Comparison of ENCODE assay signal across 27 mouse cellular contexts in the genomic region with DNA sequence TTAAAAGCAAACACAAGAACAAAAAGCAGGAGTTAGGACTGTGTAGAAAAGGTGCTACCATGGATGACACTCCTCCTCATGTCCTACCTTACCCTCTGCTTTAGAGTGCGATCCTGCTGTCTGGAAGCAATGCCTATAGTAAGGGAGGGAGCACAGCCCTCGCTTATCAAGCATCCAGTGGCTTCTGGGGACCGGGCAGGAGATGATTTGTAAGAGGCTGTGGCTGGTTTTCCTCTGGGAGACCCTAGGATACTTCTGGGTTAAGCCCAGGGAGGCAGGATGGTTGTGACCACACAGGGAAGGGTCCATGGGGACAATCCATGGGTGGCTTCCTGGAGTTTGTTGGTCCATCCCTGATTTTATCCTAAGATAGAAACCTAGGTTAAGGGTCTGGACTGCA. TPM values are rescaled to one million over a fixed set of nuclear protein-coding genes. Genes with fewer than 3 reads are reported as not detected.
DNase-seq lines count a peak whose midpoint lies in the region; ATAC-seq and TF ChIP-seq lines count a peak whose summit lies in the region.
"Had no signal": no experiment of that assay in that cellular context is flagged by ENCODE, and none has a peak within 500 bp of the region (broad histone marks: within the 10 kb centered on the region; RNA-seq: fewer than 3 reads in every experiment).

No protein-coding gene starts in this region.

- H3K27ac ChIP-seq in heart, embryonic 10.5 days, result no peak overlapping the region
- no peak overlapping the region for H3K27ac ChIP-seq in midbrain, postnatal 0 days (ENCODE audit: low read depth, low read length)
- no peak overlapping the region for H3K27ac ChIP-seq in midbrain, embryonic 16.5 days (ENCODE audit: low read length)
- H3K27ac ChIP-seq: embryonic facial prominence, embryonic 13.5 days; embryonic facial prominence, embryonic 15.5 days; forebrain, embryonic 10.5 days; forebrain, embryonic 12.5 days had no signal

- H3K4me3 ChIP-seq in heart, embryonic 10.5 days, result no peak overlapping the region
- H3K4me3 ChIP-seq in megakaryocyte, embryonic 14.5 days (replicated peaks), result peak overlapping the region; percentile 77
- no peak overlapping the region for H3K4me3 ChIP-seq in midbrain, postnatal 0 days (ENCODE audit: low read depth, low read length)
- H3K4me3 ChIP-seq in midbrain, embryonic 16.5 days (ENCODE audit: low read depth, low read length), result no peak overlapping the region
- H3K4me3 ChIP-seq: embryonic facial prominence, embryonic 13.5 days; embryonic facial prominence, embryonic 15.5 days; erythroblast, embryonic 14.5 days; forebrain, embryonic 10.5 days; forebrain, embryonic 12.5 days had no signal

- no peak for TF ChIP-seq CTCF in midbrain, postnatal 0 days (IDR thresholded peaks at IDR 0.05)

- no peak overlapping the region for H3K4me2 ChIP-seq in midbrain, postnatal 0 days (ENCODE audit: low read depth, low read length, poor library complexity, severe bottlenecking)
- no peak overlapping the region for H3K4me2 ChIP-seq in midbrain, embryonic 16.5 days (ENCODE audit: low read length)
- H3K4me2 ChIP-seq: embryonic facial prominence, embryonic 13.5 days; embryonic facial prominence, embryonic 15.5 days; forebrain, embryonic 12.5 days had no signal

- no peaks in the 10 kb centered on the region for H3K9me3 ChIP-seq in heart, embryonic 10.5 days
- H3K9me3 ChIP-seq in megakaryocyte, embryonic 14.5 days, result no peaks in the 10 kb centered on the region
- H3K9me3 ChIP-seq in midbrain, postnatal 0 days (ENCODE audit: low read length), result no peaks in the 10 kb centered on the region
- H3K9me3 ChIP-seq in midbrain, embryonic 16.5 days (replicated peaks; ENCODE audit: control insufficient read depth, low read length, poor library complexity, severe bottlenecking), result no peaks in the 10 kb centered on the region
- H3K9me3 ChIP-seq: embryonic facial prominence, embryonic 13.5 days; embryonic facial prominence, embryonic 15.5 days; forebrain, embryonic 10.5 days; forebrain, embryonic 12.5 days had no signal

- ATAC-seq in megakaryocyte, adult 5-6 weeks (ENCODE audit: poor library complexity, severe bottlenecking), result no peak
- no peak for ATAC-seq in midbrain, postnatal 0 days (ENCODE audit: low FRiP score)
- ATAC-seq in midbrain, embryonic 16.5 days, result no peak
- ATAC-seq: forebrain, embryonic 14.5 days had no signal

- H3K9ac ChIP-seq in midbrain, postnatal 0 days (replicated peaks; ENCODE audit: low read length, poor library complexity, severe bottlenecking), result 0 out of 2 replicates have a peak overlapping the region, but pooled peaks have one; percentile 36
- H3K9ac ChIP-seq in midbrain, embryonic 16.5 days (ENCODE audit: low read depth, low read length), result no peak overlapping the region
- H3K9ac ChIP-seq: embryonic facial prominence, embryonic 13.5 days; embryonic facial prominence, embryonic 15.5 days; forebrain, embryonic 12.5 days had no signal

- peak; percentile 73 for DNase-seq in heart, embryonic 10.5 days (ENCODE audit: low spot score)
- no peak for DNase-seq in heart, adult 8-10 months (ENCODE audit: low spot score)
- no peak for DNase-seq in midbrain, postnatal 0 days (ENCODE audit: low spot score)
- DNase-seq: adrenal gland, adult 2 months; adrenal gland, postnatal 10 days; adrenal gland, postnatal 25 days; cerebellum, adult 11 months; cerebellum, adult 18-20 months; cerebellum, adult 8-10 months; cerebellum, adult 9-11 months; cerebellum, postnatal 14 days; cerebellum, postnatal 36 days; embryo, embryonic 11 days had no signal

- peaks cover 8% of the 10 kb centered on the region; the same call in 1 of the 2 replicates for H3K27me3 ChIP-seq in heart, embryonic 10.5 days (ENCODE audit: insufficient read depth, poor library complexity, severe bottlenecking)
- peaks cover 2% of the 10 kb centered on the region for H3K27me3 ChIP-seq in megakaryocyte, embryonic 14.5 days (replicated peaks)
- no peaks in the 10 kb centered on the region for H3K27me3 ChIP-seq in midbrain, postnatal 0 days (ENCODE audit: insufficient read depth, low read length)
- no peaks in the 10 kb centered on the region for H3K27me3 ChIP-seq in midbrain, embryonic 16.5 days (ENCODE audit: control insufficient read depth, insufficient read depth, low read depth, low read length)
- H3K27me3 ChIP-seq: embryonic facial prominence, embryonic 13.5 days; embryonic facial prominence, embryonic 15.5 days had no signal

- H3K36me3 ChIP-seq in heart, embryonic 10.5 days, result no peaks in the 10 kb centered on the region
- H3K36me3 ChIP-seq in megakaryocyte, embryonic 14.5 days (replicated peaks; ENCODE audit: low read length), result peaks cover 5% of the 10 kb centered on the region
- no peaks in the 10 kb centered on the region for H3K36me3 ChIP-seq in midbrain, postnatal 0 days (ENCODE audit: insufficient read depth, low read length)
- no peaks in the 10 kb centered on the region for H3K36me3 ChIP-seq in midbrain, embryonic 16.5 days (ENCODE audit: control insufficient read depth, insufficient read depth, low read length)
- H3K36me3 ChIP-seq: embryonic facial prominence, embryonic 13.5 days; embryonic facial prominence, embryonic 15.5 days; forebrain, embryonic 10.5 days; forebrain, embryonic 12.5 days had no signal

- WGBS in heart, embryonic 10.5 days, result 59% methylated on average over 3 of the region's 3 CpGs
- WGBS in midbrain, postnatal 0 days, result 76% methylated on average over 3 of the region's 3 CpGs
- WGBS in midbrain, embryonic 16.5 days, result 70% methylated on average over 3 of the region's 3 CpGs

- peaks cover 21% of the 10 kb centered on the region; the same call in 1 of the 2 replicates for H3K4me1 ChIP-seq in heart, embryonic 10.5 days
- peaks cover 87% of the 10 kb centered on the region for H3K4me1 ChIP-seq in megakaryocyte, embryonic 14.5 days
- H3K4me1 ChIP-seq in midbrain, postnatal 0 days (ENCODE audit: insufficient read depth, low read length), result peaks cover 3% of the 10 kb centered on the region; the same call in 1 of the 2 replicates
- no peaks in the 10 kb centered on the region for H3K4me1 ChIP-seq in midbrain, embryonic 16.5 days (ENCODE audit: control insufficient read depth, insufficient read depth, low read length)
- H3K4me1 ChIP-seq: embryonic facial prominence, embryonic 15.5 days had no signal

RNA-seq across cellular contexts. Expression of a gene that starts 36.4 kb away (rescaled TPM):
- polyA plus RNA-seq in heart, embryonic 10.5 days (2016; fragmentation: Nextera tagmentation; extraction: Ambion mirVana), result 48.4 and 50.4 TPM in 2 replicates
- total RNA-seq in heart, adult 8-10 months (2022), result under 1 TPM; 0.19 to 0.78 (median 0.33) TPM
- polyA plus RNA-seq in megakaryocyte, embryonic 14.5 days (2012; ENCODE audit: insufficient read depth, low replicate concordance), result 9.6 and 47.7 TPM in 2 replicates
- total RNA-seq in megakaryocyte, adult 5-6 weeks (2015), result 87.4 and 94.5 TPM in 2 replicates
- 63.0 and 74.2 TPM in 2 replicates for total RNA-seq in megakaryocyte, adult 5-6 weeks (2017)
- 2.6 and 5.8 TPM in 2 replicates for total RNA-seq in midbrain, postnatal 0 days (2014; rRNA removed)
- 4.8 and 5.0 TPM in 2 replicates for polyA plus RNA-seq in midbrain, postnatal 0 days (2015; fragmentation: Nextera tagmentation; extraction: Ambion mirVana)
- 6.5 and 7.9 TPM in 2 replicates for polyA plus RNA-seq in midbrain, embryonic 16.5 days (2015; fragmentation: Nextera tagmentation; extraction: Ambion mirVana)

RNA-seq across cellular contexts. Expression of a gene that starts 49.1 kb away (rescaled TPM):
- 0.24 TPM in 1 of 2 replicates, not detected in the other for polyA plus RNA-seq in heart, embryonic 10.5 days (2016; fragmentation: Nextera tagmentation; extraction: Ambion mirVana)
- total RNA-seq in heart, adult 8-10 months (2022), result not detected
- polyA plus RNA-seq in megakaryocyte, embryonic 14.5 days (2012; ENCODE audit: insufficient read depth, low replicate concordance), result 1.3 TPM in 1 of 2 replicates, not detected in the other
- total RNA-seq in megakaryocyte, adult 5-6 weeks (2015), result not detected in 2 replicates
- total RNA-seq in megakaryocyte, adult 5-6 weeks (2017), result 0.15 TPM in 1 of 2 replicates, not detected in the other
- total RNA-seq in midbrain, postnatal 0 days (2014; rRNA removed), result 0.52 and 0.93 TPM in 2 replicates
- polyA plus RNA-seq in midbrain, postnatal 0 days (2015; fragmentation: Nextera tagmentation; extraction: Ambion mirVana), result 0.21 and 0.31 TPM in 2 replicates
- polyA plus RNA-seq in midbrain, embryonic 16.5 days (2015; fragmentation: Nextera tagmentation; extraction: Ambion mirVana), result 0.21 and 0.25 TPM in 2 replicates
- total RNA-seq: adrenal gland, adult 2 months; adrenal gland, postnatal 25 days; common myeloid progenitor, adult 5-6 weeks; ES-E14; MEL had no signal
- polyA plus RNA-seq: adrenal gland, adult 2 months; C2C12; embryonic facial prominence, embryonic 11.5 days; embryonic facial prominence, embryonic 13.5 days; embryonic facial prominence, embryonic 15.5 days; erythroblast, embryonic 14.5 days; forebrain, embryonic 10.5 days had no signal
